Mouse (Mus musculus): ENCODE results near the gene Hsd11b1. TPM values are rescaled to one million over a fixed set of nuclear protein-coding genes. Genes with fewer than 3 reads are reported as not detected.
"Not testable (repeated sequence)": the region's sequence is repeated elsewhere in the genome, so short reads cannot be mapped to it uniquely, and the experiment has no call there.

The Hsd11b1 gene
- total RNA-seq, 2 experiments from 2014 or later: 3.7 to 3.9 TPM

- DNase-seq (ENCODE audit: low spot score in 2 of 2): no peak
Observed at GRCm38 (mm10) chr1:193281344-193281743, 17.5 kb upstream of the Hsd11b1 start.

- no peak for DNase-seq (ENCODE audit: low spot score in 2 of 2)
Observed at GRCm38 (mm10) chr1:193279492-193279891, 15.6 kb upstream of the Hsd11b1 start.

GRCm38 (mm10) chr1:193278414-193279045 is 14.7 kb upstream of the Hsd11b1 start:
- peak in 1 of 2 experiments; percentile 14 for DNase-seq (ENCODE audit: low spot score in 2 of 2)

DNA sequence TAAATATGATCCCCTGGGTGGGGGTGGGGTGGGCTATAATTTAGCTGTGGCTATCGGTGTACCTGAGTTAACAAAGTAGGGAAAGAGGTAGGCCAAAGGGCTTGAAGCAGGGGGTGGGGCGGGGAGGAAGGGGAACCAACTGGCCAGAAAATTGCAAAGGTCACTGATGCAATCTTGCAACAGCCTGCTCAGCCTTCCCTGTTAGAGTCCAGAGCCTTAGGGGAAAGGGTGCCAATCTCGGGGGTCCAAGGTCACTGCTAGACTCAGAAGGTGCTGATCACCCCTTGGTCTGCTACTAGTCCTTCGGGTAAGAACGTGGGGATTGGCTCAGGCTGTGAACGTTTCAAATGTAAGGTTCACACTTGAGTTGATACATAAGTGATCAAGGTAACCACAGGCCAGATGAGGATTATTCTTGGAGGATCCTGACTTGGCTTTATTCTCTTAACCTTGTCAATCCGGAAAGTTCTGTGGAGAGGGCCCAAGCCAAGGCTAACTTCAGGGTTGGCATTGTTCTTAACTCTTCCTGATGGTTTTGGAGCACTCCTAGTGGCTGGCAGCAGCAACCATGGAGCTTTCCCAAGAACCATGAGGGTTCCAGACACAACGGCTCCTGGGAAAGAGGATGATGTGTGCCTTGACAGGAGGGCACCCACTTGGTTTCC is 10.7 kb upstream of the Hsd11b1 start:
- no peak for DNase-seq (ENCODE audit: low spot score in 2 of 2)

- peak; percentile 64 to 79 for DNase-seq (ENCODE audit: low spot score in 2 of 2)
Observed at GRCm38 (mm10) chr1:193272916-193273601, 9.2 kb upstream of the Hsd11b1 start, which contains the start of gene G0s2. TSS of gene G0s2 (minus strand) at chr1:193273217.

DNA sequence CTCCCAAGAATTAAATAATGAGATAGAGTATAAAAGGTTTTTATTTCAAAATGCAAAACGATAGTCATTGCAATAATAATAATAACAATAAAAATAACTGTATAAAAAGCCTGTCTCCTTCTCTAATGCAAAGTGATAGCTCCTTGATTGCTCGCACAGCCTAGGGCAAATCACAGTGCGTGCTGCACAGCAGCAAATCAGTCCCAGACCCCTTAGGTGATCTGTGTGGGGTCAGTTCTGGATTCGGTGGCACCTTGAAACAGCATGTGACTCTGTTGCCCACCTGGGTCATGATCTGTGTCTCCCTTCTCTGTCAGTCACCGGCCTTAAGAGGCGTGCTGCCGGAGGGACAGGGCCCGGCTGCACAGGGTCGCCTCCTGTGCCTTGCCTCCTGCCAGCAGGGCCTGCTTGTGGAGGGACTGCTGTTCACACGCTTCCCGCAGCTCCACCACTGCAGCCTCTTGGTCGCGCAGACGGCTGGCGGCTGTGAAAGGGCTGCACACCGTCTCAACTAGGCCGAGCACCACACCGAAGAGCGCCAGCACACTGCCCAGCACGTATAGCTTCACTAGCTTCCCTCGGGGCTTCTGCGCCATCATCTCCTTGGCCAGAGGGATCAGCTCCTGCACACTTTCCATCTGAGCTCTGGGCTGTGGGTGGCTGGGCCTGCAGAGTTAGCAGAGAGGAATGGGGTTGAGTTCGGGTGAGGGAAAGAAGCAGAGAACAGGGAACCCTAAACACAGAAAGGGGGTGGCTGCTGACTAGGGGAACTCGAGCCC is 8.5 kb upstream of the Hsd11b1 start:
- peak in 1 of 2 experiments; percentile 49 for DNase-seq (ENCODE audit: low spot score in 2 of 2)

DNA sequence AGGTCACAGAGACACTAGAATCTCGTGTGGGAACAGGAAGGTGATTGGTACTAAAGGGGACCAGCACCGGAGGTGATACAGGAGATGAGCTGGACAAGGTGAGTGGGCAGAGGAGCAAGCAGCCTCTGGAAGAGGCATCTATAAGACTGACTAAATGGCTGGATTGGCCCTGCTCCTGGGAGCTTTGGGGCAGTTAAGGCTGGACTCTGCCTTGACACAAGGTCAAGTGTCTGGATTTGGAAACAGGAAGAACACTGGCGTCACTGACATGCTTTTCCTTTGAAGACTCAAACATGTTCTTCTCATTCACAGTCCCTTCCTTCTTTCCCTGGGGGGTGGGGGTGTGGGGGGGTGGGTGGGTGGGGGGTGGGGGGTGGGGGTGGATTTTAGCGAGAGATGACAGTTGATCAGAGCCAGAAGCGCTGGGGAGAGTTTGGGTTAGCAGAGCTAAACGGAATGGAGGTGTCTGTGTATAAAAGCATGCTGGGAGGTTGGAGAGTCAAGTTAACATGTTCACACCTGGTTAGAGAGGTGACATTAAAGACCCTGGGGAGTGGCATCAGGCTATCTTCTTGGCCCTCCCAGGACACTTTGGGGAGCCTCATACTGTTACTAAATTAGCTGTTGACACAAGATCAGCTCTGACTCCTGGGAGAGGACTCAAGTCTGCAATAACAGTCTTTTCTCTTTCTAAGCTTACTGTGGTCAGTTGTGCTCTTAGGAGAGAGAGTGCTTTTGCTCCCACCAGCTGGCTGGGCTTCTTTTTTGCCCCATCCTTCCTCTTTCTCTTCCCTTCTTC is 7.3 kb upstream of the Hsd11b1 start:
- no peak for DNase-seq (ENCODE audit: low spot score in 2 of 2)

DNA sequence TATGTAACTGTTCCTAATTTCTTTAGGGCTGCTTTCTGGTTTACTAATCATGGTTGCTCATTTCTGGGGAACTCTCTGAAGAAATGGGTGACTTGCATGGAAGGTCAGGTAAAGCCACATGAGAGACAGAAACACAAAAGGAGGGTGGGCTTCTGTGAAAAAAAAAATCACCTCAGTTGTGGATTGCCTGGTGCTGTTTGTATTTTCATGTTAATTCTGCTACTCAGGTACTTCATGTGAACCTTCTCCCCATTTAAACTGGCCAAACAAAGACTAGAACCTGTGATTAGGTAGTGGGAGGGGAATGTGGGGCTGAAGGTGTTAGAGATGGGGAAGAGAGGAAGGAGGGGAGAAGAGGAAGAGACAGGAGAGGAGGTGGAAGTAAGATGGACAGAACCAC is 1.9 kb upstream of the Hsd11b1 start:
- DNase-seq (ENCODE audit: low spot score in 2 of 2): no peak

GRCm38 (mm10) chr1:193263026-193263907 is 608 bp downstream of the Hsd11b1 start:
- no peak for DNase-seq (ENCODE audit: low spot score in 2 of 2)

GRCm38 (mm10) chr1:193261897-193262548 is 1.9 kb downstream of the Hsd11b1 start:
- DNase-seq (ENCODE audit: low spot score in 2 of 2): no peak

DNA sequence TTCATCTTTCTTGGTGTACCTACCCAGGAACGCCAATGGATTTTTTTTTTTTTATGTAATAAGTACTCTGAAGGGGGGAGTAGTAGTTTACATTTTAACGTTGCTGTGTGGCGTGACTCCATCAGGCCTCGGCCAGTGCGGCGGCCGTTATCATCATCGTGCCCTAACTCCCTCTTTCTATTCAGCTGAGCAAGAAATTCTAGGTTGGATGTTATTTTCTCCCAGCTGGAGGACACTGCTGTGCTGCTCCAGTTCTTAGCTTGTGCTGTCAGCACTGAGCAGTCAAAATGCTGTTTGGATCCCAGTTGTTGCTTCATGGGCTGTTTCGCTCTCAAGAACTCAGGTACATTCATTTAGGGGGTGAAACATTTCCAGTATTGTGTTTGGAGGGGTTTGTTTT is 4.3 kb downstream of the Hsd11b1 start:
- DNase-seq (ENCODE audit: low spot score in 2 of 2): no peak

- DNase-seq (ENCODE audit: low spot score in 2 of 2): no peak
Observed at GRCm38 (mm10) chr1:193256621-193257098, 7.2 kb downstream of the Hsd11b1 start.

DNA sequence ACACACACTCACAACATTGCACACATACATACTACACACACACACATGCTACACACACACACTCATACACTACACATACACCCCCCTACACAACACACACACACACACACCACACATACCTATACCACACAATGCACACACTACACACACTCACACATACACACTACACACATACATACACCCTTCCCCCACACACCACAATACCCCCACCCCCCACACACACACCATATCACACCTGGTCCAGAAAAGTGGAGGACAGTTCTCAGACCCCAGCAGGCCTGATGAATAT is 7.6 kb downstream of the Hsd11b1 start:
- no peak for DNase-seq (ENCODE audit: low spot score in 2 of 2)

- peak; percentile 59 to 73 for DNase-seq (ENCODE audit: low spot score in 2 of 2)
Observed at GRCm38 (mm10) chr1:193255488-193256288, 8.2 kb downstream of the Hsd11b1 start.

- DNase-seq (ENCODE audit: low spot score in 2 of 2): no peak
Observed at GRCm38 (mm10) chr1:193255032-193255431, 8.8 kb downstream of the Hsd11b1 start.

DNA sequence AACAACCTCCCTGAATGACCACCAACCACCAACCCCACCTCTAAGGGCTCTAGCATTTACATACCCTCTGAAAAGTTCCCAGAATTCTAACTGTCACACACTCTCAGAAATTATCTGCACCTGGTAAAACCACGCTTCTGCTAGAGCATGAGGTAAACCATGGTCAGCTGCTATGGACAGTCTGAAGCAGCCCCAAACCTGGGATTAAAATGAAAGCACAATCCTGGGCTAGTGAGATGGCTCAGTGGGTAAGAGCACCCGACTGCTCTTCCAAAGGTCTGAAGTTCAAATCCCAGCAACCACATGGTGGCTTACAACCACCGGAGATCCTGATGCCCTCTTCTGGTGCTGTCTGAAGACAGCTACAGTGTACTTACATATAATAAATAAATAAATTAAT is 10.0 kb downstream of the Hsd11b1 start:
- not testable (repeated sequence) for DNase-seq (ENCODE audit: low spot score in 2 of 2)

DNA sequence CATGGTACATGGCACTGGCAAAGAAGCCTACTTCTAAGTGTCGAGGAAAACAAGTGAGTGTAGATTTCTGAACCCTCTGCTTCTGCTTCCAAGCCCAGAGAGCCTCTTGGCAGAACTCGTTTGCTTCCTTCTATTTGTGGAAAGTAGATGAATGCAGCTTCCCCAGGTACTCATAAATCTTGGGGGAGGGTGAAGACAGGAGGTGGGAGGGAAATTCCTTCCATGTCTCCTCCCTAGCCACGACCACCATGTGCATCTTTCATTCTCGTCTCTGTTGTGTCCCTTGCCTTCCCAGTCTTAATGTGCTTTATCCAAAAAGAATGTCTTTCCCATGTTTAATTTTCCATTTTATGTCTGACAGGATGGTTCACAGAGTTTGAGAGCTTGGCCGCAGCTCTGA is 11.3 kb downstream of the Hsd11b1 start:
- no peak for DNase-seq (ENCODE audit: low spot score in 2 of 2)

- no peak for DNase-seq (ENCODE audit: low spot score in 2 of 2)
Observed at GRCm38 (mm10) chr1:193251386-193251785, 12.5 kb downstream of the Hsd11b1 start.

All from gastrocnemius, postnatal 4 days (tissue).